Mouse (Mus musculus) lung, adult 2 months (tissue): Measurements from ENCODE around the gene Asb18. TPM values are rescaled to one million over a fixed set of nuclear protein-coding genes. Genes with fewer than 3 reads are reported as not detected.

Experiments used
- DNase-seq: peaks from one replicate; pipeline ENCODE4 v3.0.0; 2022
- H3K4me1 ChIP-seq: fragments of 200-500 bp; 2 replicates; pipeline ENCODE4 v1.6.1; 2011; ENCODE audit warnings: low read length; ENCODE audit not compliant: control insufficient read depth, insufficient read depth
- H3K4me3 ChIP-seq: fragments of 200-500 bp; replicated peaks from 2 replicates; pipeline ENCODE3; 2011; ENCODE audit warnings: low read depth, mild to moderate bottlenecking, control low read depth, low read length; ENCODE audit errors: extremely low read depth
- CTCF ChIP-seq: fragments of 200-500 bp; IDR thresholded peaks from 2 replicates; pipeline ENCODE4 v1.5.1; 2011; ENCODE audit warnings: mild to moderate bottlenecking, low read length, control low read depth; ENCODE audit not compliant: insufficient read depth
- POLR2A ChIP-seq: fragments of 200-500 bp; IDR thresholded peaks from 2 replicates; pipeline ENCODE4 v1.6.1; 2011; ENCODE audit warnings: low read depth, mild to moderate bottlenecking, control low read depth, low read length, borderline replicate concordance; ENCODE audit errors: extremely low read depth
- WGBS: fragments of 180-500 bp; shearing (Covaris S2); methylation state at CpG from one replicate; pipeline ENCODE4 v1.1.7; 2018; 5-methylcytosine and 5-hydroxymethylcytosine counted together
- polyA plus RNA-seq: library from polyadenylated mRNA; depleted of rRNA; stranded (reverse); fragments of >200 nt; gene quantifications from 2 replicates; pipeline ENCODE4 v1.2.3, GENCODE M21; 2012; rRNA removed

Gene Asb18
- 0.25 and 1.4 TPM in 2 replicates for polyA plus RNA-seq

DNA sequence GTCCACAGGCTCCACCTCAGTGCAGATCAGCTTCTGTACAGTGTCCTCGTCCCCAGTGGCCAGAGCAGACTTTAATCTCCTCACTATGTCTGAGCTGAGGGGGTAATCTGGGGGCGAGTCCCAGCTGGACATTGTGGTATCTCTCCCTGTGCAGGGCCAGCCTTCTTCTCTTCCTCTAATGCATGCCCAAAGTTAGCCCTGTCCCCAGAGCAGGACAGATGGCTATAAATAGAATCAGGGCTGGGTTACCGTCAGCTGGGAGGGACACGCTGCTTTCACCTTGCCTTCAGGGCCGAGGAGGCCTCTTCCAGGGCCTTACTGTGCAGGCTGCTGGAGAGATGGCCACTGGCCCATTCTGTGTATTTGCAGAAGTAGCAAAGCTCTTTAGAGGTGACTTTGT, at the start of gene Asb18:
TSS of gene Asb18 (minus strand) at position 221 of the 400 bp plus-strand sequence.
- WGBS: 63% methylated on average over 5 of the region's 5 CpGs
- no peak for DNase-seq
- no peaks in the 10 kb centered on the region for H3K4me1 ChIP-seq
- TF ChIP-seq POLR2A (no peak), CTCF (no peak)
- no peak within 1 kb of the TSS for H3K4me3 ChIP-seq

DNA sequence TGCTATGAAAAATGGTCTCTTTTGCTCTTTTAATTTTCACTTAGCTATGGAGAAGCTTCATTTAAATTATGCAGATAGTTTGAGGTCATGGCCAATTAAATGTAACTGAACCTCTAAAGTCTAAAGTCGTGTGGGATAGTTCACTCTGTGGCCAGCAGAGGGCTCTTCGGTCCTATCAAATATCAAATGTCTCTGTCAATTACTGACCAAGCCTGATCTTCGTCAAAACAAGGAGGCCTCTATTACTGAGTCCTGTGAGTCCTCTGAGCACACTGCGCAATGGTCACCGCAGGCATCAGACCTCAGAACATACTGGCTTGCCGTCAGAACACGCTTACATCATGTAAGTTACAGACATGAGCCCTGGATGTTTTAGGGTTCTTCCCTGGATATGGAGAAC, 46.1 kb upstream of the Asb18 start:
- H3K4me1 ChIP-seq: no peaks in the 10 kb centered on the region
- peak; percentile 39 for DNase-seq
- no peak overlapping the region for H3K4me3 ChIP-seq
- TF ChIP-seq CTCF (no peak), POLR2A (no peak)
- WGBS: 21% methylated on average over 7 of the region's 7 CpGs

DNA sequence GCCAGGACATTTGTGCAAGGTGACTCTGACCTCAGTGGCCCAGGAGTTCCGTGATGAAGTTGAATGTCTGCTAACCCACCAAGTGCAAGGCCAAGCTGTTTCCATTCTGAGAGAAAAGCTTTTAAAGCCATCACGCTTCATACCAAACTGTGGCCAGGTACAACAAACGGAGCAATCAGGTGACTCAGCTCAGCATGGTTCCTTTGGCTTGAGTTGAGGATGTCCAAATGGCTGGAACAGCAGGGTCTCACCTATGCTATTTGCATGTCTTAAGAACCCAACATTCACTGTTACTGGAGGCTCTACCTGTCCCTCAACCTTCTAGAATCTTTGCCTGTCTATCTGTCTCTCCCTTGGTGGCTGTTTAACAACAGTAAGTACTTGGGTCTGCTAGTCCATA, 45.6 kb upstream of the Asb18 start:
- 72% methylated on average over 3 of the region's 3 CpGs for WGBS

DNA sequence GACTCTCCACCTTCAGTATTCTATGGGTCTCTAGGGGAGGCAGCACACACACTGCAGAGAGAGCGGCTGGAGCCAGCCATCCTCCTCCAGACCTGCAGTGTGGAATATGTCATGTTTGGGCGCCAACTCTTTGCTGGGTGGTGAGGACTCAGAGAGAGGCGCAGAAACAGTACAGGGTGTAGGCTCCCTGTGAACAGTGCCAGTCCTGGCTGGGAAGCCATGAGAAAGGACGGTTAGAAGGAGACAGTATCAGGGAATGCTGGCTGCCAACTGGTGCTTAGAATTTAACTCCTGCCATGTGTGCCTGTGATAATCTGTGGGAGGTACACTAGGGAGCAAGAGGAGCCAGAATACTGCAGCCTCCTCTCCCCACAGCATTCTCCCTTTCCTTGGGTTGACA, 40.5 kb upstream of the Asb18 start:
- no peak for DNase-seq

More for the DNA sequence above, 45.6 kb upstream of the Asb18 start:
- DNase-seq: no peak
- TF ChIP-seq CTCF (no peak), POLR2A (no peak)
- H3K4me1 ChIP-seq: no peaks in the 10 kb centered on the region
- H3K4me3 ChIP-seq: no peak overlapping the region

DNA sequence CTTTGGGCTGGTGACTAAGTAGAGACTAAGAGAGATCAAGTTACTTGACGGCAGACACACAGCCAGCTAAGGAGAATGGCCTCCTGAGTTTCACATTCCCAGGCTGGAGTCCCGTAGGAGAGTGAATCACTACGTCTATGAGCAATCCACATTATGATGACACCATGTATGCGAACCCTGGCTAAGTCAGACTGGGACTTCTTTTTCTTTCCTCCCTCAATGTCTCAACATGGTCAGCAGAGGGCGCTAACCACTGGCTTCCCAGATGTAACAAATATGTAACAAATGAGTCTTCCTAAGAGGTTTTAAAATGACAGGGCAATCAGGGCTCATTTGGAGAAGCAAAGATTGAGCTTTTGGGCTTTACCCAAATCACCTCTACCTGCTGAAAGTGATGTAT, 36.9 kb upstream of the Asb18 start:
- H3K4me3 ChIP-seq: no peak overlapping the region
- DNase-seq: no peak
- WGBS: 12% methylated on average over 5 of the region's 5 CpGs
- TF ChIP-seq POLR2A (no peak), CTCF (peak; percentile 30)
- 0 out of 2 replicates have a peak, but pooled peaks cover 2% of the 10 kb centered on the region for H3K4me1 ChIP-seq

More for the DNA sequence above, 40.5 kb upstream of the Asb18 start:
- WGBS: 87% methylated on average over 4 of the region's 4 CpGs
- Histone ChIP-seq H3K4me1 (0 out of 2 replicates have a peak, but pooled peaks cover 2% of the 10 kb centered on the region), H3K4me3 (no peak overlapping the region)
- TF ChIP-seq CTCF: no peak
- TF ChIP-seq POLR2A: no peak

DNA sequence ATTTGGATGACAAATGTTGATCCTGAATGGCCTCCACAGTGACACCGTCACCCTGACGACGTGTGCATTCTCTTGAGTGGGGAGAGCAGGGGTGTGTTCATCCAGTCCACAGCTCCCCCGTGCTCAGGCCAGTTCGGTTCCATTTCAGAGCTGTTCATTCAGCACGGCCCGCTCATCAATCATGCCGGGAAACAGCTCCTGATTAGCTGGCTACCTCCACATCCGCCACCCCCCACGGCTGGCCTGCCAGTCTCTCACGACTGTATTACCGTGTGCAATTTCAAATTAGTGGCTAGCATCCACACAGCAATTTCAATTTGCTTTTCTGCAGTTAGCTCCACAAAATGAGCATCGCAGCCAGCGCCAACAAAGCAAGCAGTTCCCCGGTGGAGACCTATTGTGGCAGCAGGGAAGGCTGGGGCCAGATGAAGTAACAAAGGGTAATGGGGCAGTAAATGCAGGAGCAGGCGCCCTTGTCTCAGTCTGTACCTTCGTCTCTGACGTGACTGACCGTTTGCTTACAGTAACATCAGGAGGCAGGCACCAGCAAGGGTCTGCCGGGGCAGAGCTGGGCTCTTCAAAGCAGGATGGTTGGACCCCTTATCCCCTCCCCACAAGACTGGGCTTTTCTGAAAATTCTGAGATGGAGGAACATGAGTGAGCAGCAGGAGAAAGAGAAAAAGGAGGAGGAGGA, 35.7 kb upstream of the Asb18 start:
- H3K4me1 ChIP-seq: 0 out of 2 replicates have a peak, but pooled peaks cover 2% of the 10 kb centered on the region
- 28% methylated on average over 20 of the region's 20 CpGs for WGBS
- no peak overlapping the region for H3K4me3 ChIP-seq
- DNase-seq: no peak
- TF ChIP-seq CTCF (no peak), POLR2A (no peak)

DNA sequence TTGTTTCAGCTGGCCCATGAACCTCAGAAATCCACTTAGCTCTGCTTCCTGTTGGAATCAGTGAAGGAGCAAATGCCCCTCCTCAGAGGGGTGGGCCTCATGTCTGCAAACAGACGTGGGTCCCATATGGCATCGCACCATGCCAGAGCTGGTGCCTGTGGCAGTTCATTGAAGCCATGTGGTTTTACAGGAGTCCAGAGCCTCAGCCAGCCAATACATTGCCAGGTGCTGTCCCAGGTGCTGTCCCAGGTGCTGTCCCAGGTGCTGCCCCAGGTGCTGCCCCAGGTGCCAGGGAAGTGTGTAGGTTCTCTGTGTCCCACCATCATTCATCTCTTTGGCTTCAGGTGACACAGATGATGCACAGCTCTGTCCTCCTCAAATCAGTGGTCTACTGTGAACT, 13.8 kb upstream of the Asb18 start:
- 66% methylated on average over 2 of the region's 2 CpGs for WGBS

DNA sequence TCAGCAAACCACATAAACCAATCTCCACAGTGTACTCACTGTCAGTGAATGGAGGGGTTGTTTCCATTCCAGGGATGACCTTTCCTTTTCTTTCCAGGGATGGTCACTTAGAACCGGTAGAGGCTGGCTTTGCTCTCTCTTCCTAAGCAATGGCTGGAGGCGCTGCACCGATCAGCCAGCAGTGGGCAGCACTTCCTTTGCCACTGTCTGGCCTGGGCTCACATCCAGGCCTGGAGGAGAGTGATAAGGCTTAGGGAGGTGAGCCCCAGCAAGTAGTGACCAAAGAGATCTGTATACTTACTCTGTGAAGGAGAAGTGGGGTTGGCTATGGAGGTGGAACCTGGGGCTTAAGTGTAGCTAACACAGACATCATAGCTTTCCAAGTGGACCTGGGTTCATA, 12.5 kb upstream of the Asb18 start:
- 20% methylated on average over 3 of the region's 3 CpGs for WGBS
- H3K4me1 ChIP-seq: no peaks in the 10 kb centered on the region
- TF ChIP-seq CTCF: peak; percentile 55
- TF ChIP-seq POLR2A: no peak
- no peak for DNase-seq
- no peak overlapping the region for H3K4me3 ChIP-seq

More for the DNA sequence above, 13.8 kb upstream of the Asb18 start:
- no peak for DNase-seq
- H3K4me3 ChIP-seq: no peak overlapping the region
- TF ChIP-seq POLR2A (no peak), CTCF (no peak)
- no peaks in the 10 kb centered on the region for H3K4me1 ChIP-seq

DNA sequence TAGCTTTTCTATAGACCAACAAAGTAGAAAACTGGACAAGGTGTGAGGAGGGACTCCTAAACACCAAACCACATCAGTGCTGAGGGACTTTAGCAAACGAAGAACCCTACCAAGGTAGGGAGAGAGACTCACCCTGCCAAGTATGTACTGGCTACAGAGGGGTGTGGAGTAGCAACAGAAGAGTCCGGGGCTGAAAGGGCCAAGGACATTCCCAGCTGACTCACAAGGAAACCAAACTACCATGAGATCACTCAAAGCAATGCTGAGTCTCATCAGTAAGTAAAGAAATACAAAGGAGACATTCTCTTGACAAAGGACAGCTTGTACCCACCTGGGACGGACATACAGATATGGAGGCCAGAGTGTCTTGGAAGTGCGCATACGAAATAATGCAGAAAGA, 5.9 kb upstream of the Asb18 start:
- TF ChIP-seq POLR2A: no peak
- no peak for TF ChIP-seq CTCF
- 75% methylated on average over 5 of the region's 5 CpGs for WGBS
- Histone ChIP-seq H3K4me3 (no peak overlapping the region), H3K4me1 (no peaks in the 10 kb centered on the region)
- no peak for DNase-seq

DNA sequence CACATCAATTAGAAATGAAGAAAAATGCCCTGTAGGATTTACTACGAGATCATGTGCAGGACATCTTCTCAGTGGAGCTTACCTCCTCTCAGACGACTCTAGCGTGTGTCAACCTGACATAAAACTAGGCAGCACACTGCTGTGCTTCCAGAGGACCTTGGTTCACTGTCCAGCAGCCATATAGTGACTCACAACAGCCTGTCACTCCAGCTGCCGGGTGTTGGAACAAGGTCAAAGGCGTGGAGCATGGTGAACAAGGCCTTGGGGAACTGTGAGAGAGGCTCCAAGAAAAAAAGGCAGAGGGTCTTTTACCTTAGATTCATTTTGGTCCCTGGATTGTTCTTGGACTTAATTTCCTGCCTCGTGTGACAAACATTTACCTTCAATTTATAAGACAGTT, 3.6 kb upstream of the Asb18 start:
- H3K4me1 ChIP-seq: no peaks in the 10 kb centered on the region
- no peak for TF ChIP-seq POLR2A
- TF ChIP-seq CTCF: no peak
- WGBS: 69% methylated on average over 6 of the region's 6 CpGs
- H3K4me3 ChIP-seq: no peak overlapping the region
- no peak for DNase-seq

DNA sequence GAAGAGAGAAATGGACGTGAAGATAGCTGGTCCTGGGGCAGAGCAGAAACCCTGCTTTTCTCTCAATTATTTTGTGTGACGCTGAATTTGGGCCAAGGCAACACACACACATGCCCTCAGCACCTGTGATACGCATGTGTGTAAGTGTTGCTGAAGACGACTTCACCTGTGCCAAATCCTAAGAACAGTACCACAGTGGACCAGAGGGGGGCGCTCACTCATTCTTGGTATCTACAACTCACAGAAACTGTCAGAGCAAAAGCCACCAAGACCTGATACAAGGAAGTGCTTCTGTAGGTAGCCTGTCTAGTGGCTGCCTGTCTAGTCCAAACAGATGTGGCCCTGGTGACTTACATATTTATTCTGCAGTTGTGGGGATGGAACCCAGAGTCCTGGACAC, 1.2 kb downstream of the Asb18 start:
- WGBS: 79% methylated on average over 5 of the region's 5 CpGs
- Histone ChIP-seq H3K4me1 (no peaks in the 10 kb centered on the region), H3K4me3 (no peak overlapping the region)
- TF ChIP-seq POLR2A: no peak
- no peak for DNase-seq

DNA sequence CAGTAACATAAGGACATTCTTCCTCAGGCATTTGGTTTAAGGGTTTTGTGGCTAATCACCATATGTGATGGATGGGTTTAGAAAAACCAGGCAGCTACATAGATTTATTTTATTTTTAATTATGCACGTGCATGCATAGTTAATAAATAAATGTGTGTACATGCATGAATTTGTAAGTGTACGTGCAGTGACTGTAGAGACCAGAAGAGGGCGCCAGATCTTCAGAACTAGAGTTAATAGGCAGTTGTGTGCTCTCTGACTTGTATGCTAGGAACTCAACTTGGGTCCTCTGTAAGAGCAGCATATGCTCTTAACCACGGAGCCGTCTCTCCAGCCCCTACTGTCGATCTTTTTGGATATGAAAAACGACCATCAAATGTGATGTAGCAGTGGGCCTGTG, 1.6 kb downstream of the Asb18 start:
- 67% methylated on average over 7 of the region's 7 CpGs for WGBS
- no peak for DNase-seq
- no peaks in the 10 kb centered on the region for H3K4me1 ChIP-seq
- H3K4me3 ChIP-seq: no peak overlapping the region
- TF ChIP-seq POLR2A (no peak), CTCF (no peak)
